Mouse (Mus musculus) liver, embryonic 15.5 days (tissue): Measurements from ENCODE around the gene Gm17949. TPM values are rescaled to one million over a fixed set of nuclear protein-coding genes. Genes with fewer than 3 reads are reported as not detected.

ENCODE experiments used
- ATAC-seq: fragments of 200-750 bp; cut with Nextera tagmentation; 2 replicates; pipeline ENCODE4 v1.8.0; 2017; ENCODE audit warnings: moderate number of reproducible peaks, mild to moderate bottlenecking, moderate library complexity; ENCODE audit not compliant: insufficient read depth
- H3K27ac ChIP-seq: fragments of 300-500 bp; sonication (generic); replicated peaks from 2 replicates; pipeline ENCODE4 v1.5.1; 2015; ENCODE audit warnings: mild to moderate bottlenecking, inconsistent platforms
- H3K27me3 ChIP-seq: fragments of 300-500 bp; sonication (generic); 2 replicates; pipeline ENCODE4 v1.6.1; 2015; ENCODE audit warnings: mild to moderate bottlenecking, inconsistent platforms
- H3K36me3 ChIP-seq: fragments of 300-500 bp; sonication (generic); replicated peaks from 2 replicates; pipeline ENCODE4 v1.6.1; 2015; ENCODE audit warnings: moderate library complexity, mild to moderate bottlenecking, inconsistent platforms
- H3K4me1 ChIP-seq: fragments of 300-500 bp; sonication (generic); replicated peaks from 2 replicates; pipeline ENCODE4 v1.6.1; 2015; ENCODE audit warnings: inconsistent platforms
- H3K4me2 ChIP-seq: fragments of 300-500 bp; sonication (generic); 2 replicates; pipeline ENCODE4 v1.6.1; 2015; ENCODE audit warnings: moderate library complexity, mild to moderate bottlenecking, inconsistent platforms
- H3K4me3 ChIP-seq: fragments of 300-500 bp; sonication (generic); replicated peaks from 2 replicates; pipeline ENCODE4 v1.5.1; 2015; ENCODE audit warnings: mild to moderate bottlenecking, inconsistent platforms
- H3K9ac ChIP-seq: fragments of 300-500 bp; sonication (generic); 2 replicates; pipeline ENCODE4 v1.6.1; 2015; ENCODE audit warnings: moderate library complexity, mild to moderate bottlenecking, inconsistent platforms
- H3K9me3 ChIP-seq: fragments of 300-500 bp; sonication (generic); replicated peaks from 2 replicates; pipeline ENCODE4 v1.6.1; 2016; ENCODE audit warnings: inconsistent platforms
- WGBS: fragments of 180-500 bp; shearing (Covaris S2); methylation state at CpG from one replicate; pipeline ENCODE4 v1.1.7; 2015; ENCODE audit warnings: mixed read lengths; ENCODE audit not compliant: insufficient replicate concordance; 5-methylcytosine and 5-hydroxymethylcytosine counted together
- polyA plus RNA-seq: library from polyadenylated mRNA; unstranded; fragments of >200 nt; fragmentation: Nextera tagmentation; extraction: Ambion mirVana; gene quantifications from 2 replicates; pipeline ENCODE4 v1.2.1, GENCODE M21; 2015

The Gm17949 gene
- polyA plus RNA-seq, 1 experiment from 2014 or later, result 0.20 TPM

GRCm38 (mm10) chr17:56979524-56979923 is 31.7 kb upstream of the Gm17949 start:
- Histone ChIP-seq H3K9me3 (no peaks in the 10 kb centered on the region), H3K4me3 (no peak overlapping the region), H3K4me2 (no peak overlapping the region), H3K27me3 (no peaks in the 10 kb centered on the region), H3K9ac (no peak overlapping the region), H3K27ac (no peak overlapping the region), H3K36me3 (no peaks in the 10 kb centered on the region), H3K4me1 (peaks cover 11% of the 10 kb centered on the region; the same call in 1 of the 2 replicates)
- 34% methylated on average over 7 of the region's 8 CpGs for WGBS
- no peak for ATAC-seq

GRCm38 (mm10) chr17:56981049-56981448 is 30.2 kb upstream of the Gm17949 start:
- no peak overlapping the region for H3K9ac ChIP-seq
- H3K9me3 ChIP-seq, result no peaks in the 10 kb centered on the region
- no peaks in the 10 kb centered on the region for H3K27me3 ChIP-seq
- no peak overlapping the region for H3K4me2 ChIP-seq
- ATAC-seq, result no peak
- 54% methylated on average over 7 of the region's 7 CpGs for WGBS
- H3K36me3 ChIP-seq, result no peaks in the 10 kb centered on the region
- H3K4me3 ChIP-seq, result no peak overlapping the region
- 0 out of 2 replicates have a peak, but pooled peaks cover 11% of the 10 kb centered on the region for H3K4me1 ChIP-seq
- no peak overlapping the region for H3K27ac ChIP-seq

- 0 out of 2 replicates have a peak, but pooled peaks cover 7% of the 10 kb centered on the region for H3K4me1 ChIP-seq
- H3K9me3 ChIP-seq, result no peaks in the 10 kb centered on the region
- H3K9ac ChIP-seq, result no peak within 1 kb of the TSS
- ATAC-seq, result no peak
- H3K4me2 ChIP-seq, result no peak within 1 kb of the TSS
- no peak within 1 kb of the TSS for H3K27ac ChIP-seq
- 62% methylated on average over 5 of the region's 5 CpGs for WGBS
- H3K27me3 ChIP-seq, result no peaks in the 10 kb centered on the region
- H3K36me3 ChIP-seq, result no peaks in the 10 kb centered on the region
- H3K4me3 ChIP-seq, result no peak within 1 kb of the TSS
Measured at GRCm38 (mm10) chr17:56982013-56982412, 29.3 kb upstream of the Gm17949 start, which contains the start of gene Acer1. Gene Acer1, minus strand, starts transcription at chr17:56982126.

- WGBS, result 63% methylated on average over 9 of the region's 9 CpGs
- Histone ChIP-seq H3K9me3 (no peaks in the 10 kb centered on the region), H3K36me3 (no peaks in the 10 kb centered on the region), H3K4me2 (no peak overlapping the region), H3K4me1 (peaks cover 10% of the 10 kb centered on the region; the same call in 1 of the 2 replicates), H3K9ac (no peak overlapping the region), H3K4me3 (no peak overlapping the region), H3K27ac (no peak overlapping the region), H3K27me3 (no peaks in the 10 kb centered on the region)
- ATAC-seq, result no peak
Measured at GRCm38 (mm10) chr17:56984886-56985285, 26.4 kb upstream of the Gm17949 start.

GRCm38 (mm10) chr17:56985656-56986055 is 25.6 kb upstream of the Gm17949 start:
- Histone ChIP-seq H3K4me3 (no peak overlapping the region), H3K36me3 (no peaks in the 10 kb centered on the region), H3K9ac (no peak overlapping the region), H3K4me1 (peaks cover 10% of the 10 kb centered on the region; the same call in 1 of the 2 replicates), H3K27me3 (no peaks in the 10 kb centered on the region), H3K27ac (no peak overlapping the region), H3K9me3 (no peaks in the 10 kb centered on the region), H3K4me2 (no peak overlapping the region)
- 60% methylated on average over 3 of the region's 3 CpGs for WGBS
- no peak for ATAC-seq

- Histone ChIP-seq H3K9ac (no peak overlapping the region), H3K4me3 (no peak overlapping the region), H3K4me2 (no peak overlapping the region), H3K9me3 (no peaks in the 10 kb centered on the region), H3K4me1 (peaks cover 16% of the 10 kb centered on the region), H3K27ac (no peak overlapping the region), H3K27me3 (no peaks in the 10 kb centered on the region), H3K36me3 (no peaks in the 10 kb centered on the region)
- ATAC-seq, result no peak
- 73% methylated on average over 3 of the region's 3 CpGs for WGBS
Measured at GRCm38 (mm10) chr17:56986105-56986805, 25.0 kb upstream of the Gm17949 start.

- WGBS, result 70% methylated on average over 7 of the region's 7 CpGs
- H3K27ac ChIP-seq, result no peak overlapping the region
- ATAC-seq, result no peak
- H3K4me1 ChIP-seq, result peaks cover 24% of the 10 kb centered on the region
- H3K4me3 ChIP-seq, result no peak overlapping the region
- peaks cover 18% of the 10 kb centered on the region for H3K36me3 ChIP-seq
- H3K4me2 ChIP-seq, result no peak overlapping the region
- no peak overlapping the region for H3K9ac ChIP-seq
- no peaks in the 10 kb centered on the region for H3K27me3 ChIP-seq
- H3K9me3 ChIP-seq, result no peaks in the 10 kb centered on the region
Measured at GRCm38 (mm10) chr17:56988441-56988840, 22.8 kb upstream of the Gm17949 start.

- H3K4me3 ChIP-seq, result peak overlapping the region; percentile 77
- H3K9me3 ChIP-seq, result no peaks in the 10 kb centered on the region
- H3K9ac ChIP-seq, result peak overlapping the region; percentile 59; the same call in 1 of the 2 replicates
- peaks cover 24% of the 10 kb centered on the region for H3K36me3 ChIP-seq
- peak overlapping the region; percentile 88 for H3K4me2 ChIP-seq
- H3K27ac ChIP-seq, result 0 out of 2 replicates have a peak overlapping the region, but pooled peaks have one; percentile 69
- no peak for ATAC-seq
- no peaks in the 10 kb centered on the region for H3K27me3 ChIP-seq
- WGBS, result 63% methylated on average over 7 of the region's 7 CpGs
- peaks cover 24% of the 10 kb centered on the region for H3K4me1 ChIP-seq
Measured at GRCm38 (mm10) chr17:56988921-56989430, 22.3 kb upstream of the Gm17949 start.

GRCm38 (mm10) chr17:56989467-56990114 is 21.7 kb upstream of the Gm17949 start:
- Histone ChIP-seq H3K9me3 (no peaks in the 10 kb centered on the region), H3K27ac (peak overlapping the region; percentile 69), H3K9ac (peak overlapping the region; percentile 59), H3K4me2 (peak overlapping the region; percentile 88), H3K4me1 (peaks cover 24% of the 10 kb centered on the region), H3K4me3 (peak overlapping the region; percentile 77), H3K27me3 (no peaks in the 10 kb centered on the region), H3K36me3 (peaks cover 30% of the 10 kb centered on the region)
- 2% methylated on average over 25 of the region's 25 CpGs for WGBS
- ATAC-seq, result peak; percentile 83

- Histone ChIP-seq H3K9me3 (no peaks in the 10 kb centered on the region), H3K9ac (peak within 1 kb of the TSS; percentile 71), H3K27me3 (no peaks in the 10 kb centered on the region), H3K4me1 (peaks cover 24% of the 10 kb centered on the region), H3K36me3 (peaks cover 36% of the 10 kb centered on the region), H3K4me2 (peak within 1 kb of the TSS; percentile 88), H3K27ac (peak within 1 kb of the TSS; percentile 69), H3K4me3 (peak within 1 kb of the TSS; percentile 77)
- ATAC-seq, result peak; percentile 96
- WGBS, result under 1% methylated on average over 52 of the region's 52 CpGs
Measured at GRCm38 (mm10) chr17:56990115-56990746, 21.0 kb upstream of the Gm17949 start, which contains the start of gene Clpp. Gene Clpp, plus strand, starts transcription at chr17:56990305.

- Histone ChIP-seq H3K9ac (peak overlapping the region; percentile 71), H3K27me3 (no peaks in the 10 kb centered on the region), H3K9me3 (no peaks in the 10 kb centered on the region), H3K4me1 (peaks cover 24% of the 10 kb centered on the region), H3K36me3 (peaks cover 44% of the 10 kb centered on the region), H3K4me3 (peak overlapping the region; percentile 77), H3K27ac (no peak overlapping the region), H3K4me2 (peak overlapping the region; percentile 88)
- no peak for ATAC-seq
- 58% methylated on average over 2 of the region's 2 CpGs for WGBS
Measured at GRCm38 (mm10) chr17:56990966-56991365, 20.3 kb upstream of the Gm17949 start.
